Mouse (Mus musculus): ENCODE measurements around the gene Srsy. TPM values are rescaled to one million over a fixed set of nuclear protein-coding genes. Genes with fewer than 3 reads are reported as not detected.
"Not testable (repeated sequence)": the region's sequence is repeated elsewhere in the genome, so short reads cannot be mapped to it uniquely, and the experiment has no call there.

Gene Srsy
- not detected for total RNA-seq (2021)

DNA sequence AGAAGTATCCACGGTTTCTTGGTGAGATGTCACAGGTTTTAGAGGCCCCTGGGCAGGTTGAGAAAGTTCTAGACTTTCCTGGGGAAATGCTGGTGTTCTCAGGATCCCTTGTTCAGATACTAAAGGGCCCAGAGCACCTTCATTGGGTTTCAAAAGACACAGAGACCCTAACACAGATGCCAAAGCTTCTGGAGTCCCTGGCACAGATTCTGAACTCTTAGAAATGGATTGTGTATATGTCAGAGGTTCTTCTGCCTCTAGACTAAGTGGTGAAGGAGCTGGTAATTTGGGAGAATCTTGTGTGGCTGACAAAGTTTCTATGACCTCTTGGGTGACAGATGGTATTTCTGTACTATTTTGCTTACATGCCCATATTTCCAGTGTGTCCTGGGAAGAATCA is at the start of gene Srsy:
Gene Srsy, minus strand, starts transcription at position 101 of the 400 bp plus-strand sequence.
- DNase-seq; intact Hi-C loops (cut with DNase I): not testable (repeated sequence)

Other genes starting within 250 kb of the Srsy start
- gene Gm21904, start 91.1 kb downstream of the Srsy start, total RNA-seq (2021), result not detected
- not detected for gene Gm20772, start 62.6 kb downstream of the Srsy start, total RNA-seq (2021)
- not detected for gene Gm20831, start 62.6 kb downstream of the Srsy start, total RNA-seq (2021)
- not detected for gene Gm21764, start 124.5 kb upstream of the Srsy start, total RNA-seq (2021)
- gene Ssty1, start 151.8 kb upstream of the Srsy start, total RNA-seq (2021), result not detected